Mouse (Mus musculus) spleen, postnatal 14 days (tissue): ENCODE data around the gene Cpox.

Experiments used
- DNase-seq, 2 experiments: peaks; one replicate each; pipeline ENCODE4 v3.0.0; 2021 to 2022; ENCODE audit warnings: low spot score in 2 of 2

Cpox gene

DNA sequence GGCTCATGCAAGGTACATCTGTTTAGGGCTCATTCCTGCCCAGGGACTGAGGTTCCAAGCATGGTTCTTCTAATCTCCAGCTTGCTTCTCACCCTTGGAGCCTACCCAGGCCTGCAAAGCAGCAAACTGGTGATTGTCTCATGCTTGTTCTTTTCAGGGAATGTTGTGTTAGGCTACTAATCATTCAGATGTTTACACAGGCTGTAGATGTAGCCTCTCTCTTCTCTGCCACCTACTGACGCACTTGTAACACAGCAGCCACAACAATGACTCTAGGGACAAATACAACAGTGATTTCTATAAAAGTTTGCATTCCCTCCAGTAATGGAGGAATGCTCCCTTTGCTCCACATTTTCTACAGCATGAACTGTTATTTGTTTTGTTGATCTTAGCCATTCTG lies 81.2 kb downstream of the Cpox start:
- DNase-seq: no peak

DNA sequence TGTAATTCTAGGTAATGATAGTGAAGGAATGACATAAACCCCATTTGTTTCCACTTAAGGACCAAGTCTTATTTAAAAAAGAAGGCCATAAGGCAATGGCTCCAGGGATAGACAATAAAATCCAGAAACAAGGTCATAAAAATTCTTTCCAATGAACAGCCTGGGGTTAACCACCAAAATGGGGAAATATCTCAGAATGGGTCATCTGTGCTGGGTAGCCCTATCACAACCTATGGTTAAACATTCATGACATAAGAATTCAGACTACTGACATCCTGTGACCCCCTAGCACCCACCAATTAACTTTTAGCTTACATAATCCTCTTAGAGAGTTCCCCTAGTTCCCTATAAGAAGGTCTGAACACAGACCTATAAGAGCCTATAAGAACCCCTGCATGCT lies 86.1 kb downstream of the Cpox start:
- no peak for DNase-seq

DNA sequence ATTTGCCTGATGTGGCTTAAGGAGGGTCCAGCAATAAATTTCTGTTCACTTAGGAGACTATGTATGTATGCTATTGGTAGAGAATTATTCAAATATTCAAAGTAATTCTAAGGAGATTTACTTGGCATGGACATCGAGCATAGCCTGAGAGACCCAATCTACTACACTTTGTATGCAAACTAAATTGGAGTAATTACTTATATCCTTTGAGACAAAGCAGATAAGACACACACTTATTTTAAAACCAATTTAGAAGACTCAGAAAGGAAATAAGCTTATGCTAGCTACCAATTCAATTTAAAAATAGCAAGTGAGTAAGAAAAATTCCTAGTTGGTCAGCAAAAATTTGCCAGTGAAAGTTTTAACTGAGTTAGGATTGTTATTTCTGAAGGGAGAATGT lies 93.0 kb downstream of the Cpox start, which contains the start of gene Olfr172:
Olfr172 (minus strand) TSS at position 101 of the 400 bp plus-strand sequence.
- no peak for DNase-seq
